Mouse (Mus musculus): ENCODE data around the gene Tcp11. TPM values are rescaled to one million over a fixed set of nuclear protein-coding genes. Genes with fewer than 3 reads are reported as not detected.

The Tcp11 gene
- total and polyA plus RNA-seq, 3 experiments, result 0.50 to 0.82 TPM; not detected in 1

DNA sequence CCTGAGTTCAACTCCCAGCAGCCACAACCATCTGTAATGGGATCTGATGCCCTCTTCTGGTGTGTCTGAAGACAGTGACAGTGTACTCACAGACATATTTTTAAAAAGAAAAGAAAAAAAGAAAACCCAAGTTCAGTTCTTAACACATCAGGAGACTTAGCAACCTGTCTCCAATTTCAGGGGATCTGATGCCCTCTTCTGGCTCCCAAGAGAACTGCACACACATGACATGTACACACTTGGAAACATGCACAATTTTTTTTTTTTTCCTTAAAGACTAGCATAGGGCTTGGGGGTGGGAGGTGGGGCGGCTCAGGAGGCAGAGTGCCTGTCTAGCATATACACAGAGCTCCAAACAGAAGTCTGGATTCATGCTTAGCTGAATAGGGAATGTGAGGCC, 20.2 kb upstream of the Tcp11 start:
- Histone ChIP-seq H3K9ac (ENCODE audit: control insufficient read depth, low read depth, low read length, poor library complexity, severe bottlenecking) (no peak overlapping the region), H3K9me3 (replicated peaks; ENCODE audit: insufficient read depth, low read length) (no peaks in the 10 kb centered on the region), H3K4me1 (ENCODE audit: control insufficient read depth in 1 of 2, insufficient read depth in 2 of 2, low read length in 2 of 2) (no peaks in the 10 kb centered on the region; a peak in 1 of 4 replicates), H3K27me3 (ENCODE audit: control insufficient read depth in 1 of 2, insufficient read depth in 2 of 2, low read length in 2 of 2) (no peaks in the 10 kb centered on the region), H3K36me3 (ENCODE audit: control insufficient read depth in 1 of 2, insufficient read depth in 2 of 2, low read length in 2 of 2) (no peaks in the 10 kb centered on the region), H3K79me2 (ENCODE audit: control insufficient read depth, insufficient read depth, low read length, poor library complexity) (no peaks in the 10 kb centered on the region), H3K27ac (ENCODE audit: control insufficient read depth, low read depth, low read length) (no peak overlapping the region), H3K4me3 (ENCODE audit: control insufficient read depth in 1 of 2, insufficient read depth in 1 of 2, low read depth in 2 of 2, low read length in 2 of 2) (no peak overlapping the region)
- peak; percentile 48 for DNase-seq (ENCODE audit: low read depth, low spot score)
- TF ChIP-seq ZKSCAN1 (IDR thresholded peaks at IDR 0.05; ENCODE audit: low read depth, low read length) (no peak), TBP (IDR thresholded peaks at IDR 0.05; ENCODE audit: low read depth, low read length) (no peak), UBTF (IDR thresholded peaks at IDR 0.05; ENCODE audit: borderline replicate concordance, insufficient read depth, low read depth, low read length) (no peak), ZNF384 (IDR thresholded peaks at IDR 0.05; ENCODE audit: low read depth, low read length) (peak; percentile 66), TCF12 (IDR thresholded peaks at IDR 0.05; ENCODE audit: low read depth, low read length) (no peak), MXI1 (IDR thresholded peaks at IDR 0.05; ENCODE audit: low read depth, low read length) (no peak), CTCF (IDR thresholded peaks at IDR 0.05 in 2 of 3, conservative IDR thresholded peaks at IDR 0.05 in 1 of 3; ENCODE audit: control insufficient read depth in 1 of 3, insufficient read depth in 1 of 3, low read depth in 2 of 3, low read length in 3 of 3, poor library complexity in 1 of 3, severe bottlenecking in 1 of 3) (peak; percentile 20 to 42 (median 33); a peak in 4 of 6 replicates), E2F4 (IDR thresholded peaks at IDR 0.05; ENCODE audit: borderline replicate concordance, low read depth, low read length) (no peak), SIN3A (IDR thresholded peaks at IDR 0.05; ENCODE audit: low read length) (no peak), GATA1 (IDR thresholded peaks at IDR 0.05; ENCODE audit: low read depth, low read length) (no peak), ELF1 (IDR thresholded peaks at IDR 0.05; ENCODE audit: low read depth, low read length) (no peak), MAZ (IDR thresholded peaks at IDR 0.05; ENCODE audit: low read depth, low read length) (no peak), MEF2A (IDR thresholded peaks at IDR 0.05; ENCODE audit: extremely low read depth, insufficient replicate concordance, low read depth, low read length, poor library complexity, severe bottlenecking) (no peak), RCOR1 (IDR thresholded peaks at IDR 0.05; ENCODE audit: low read depth, low read length) (no peak), KAT2A (conservative IDR thresholded peaks at IDR 0.05; ENCODE audit: low read depth, low read length) (no peak), EP300 (IDR thresholded peaks at IDR 0.05; ENCODE audit: low read depth in 1 of 2, low read length in 2 of 2) (no peak), SMC3 (IDR thresholded peaks at IDR 0.05; ENCODE audit: low read depth, low read length) (peak; percentile 25), MYC (IDR thresholded peaks at IDR 0.05; ENCODE audit: low read depth, low read length) (no peak), RAD21 (IDR thresholded peaks at IDR 0.05; ENCODE audit: low read depth, low read length) (peak; percentile 31), MAX (IDR thresholded peaks at IDR 0.05; ENCODE audit: low read length) (no peak), ETS1 (IDR thresholded peaks at IDR 0.05; ENCODE audit: low read depth, low read length) (no peak), CHD2 (IDR thresholded peaks at IDR 0.05; ENCODE audit: low read length) (no peak), POLR2AphosphoS5 (IDR thresholded peaks at IDR 0.05; ENCODE audit: borderline replicate concordance, low read depth, low read length) (no peak), NELFE (IDR thresholded peaks at IDR 0.05; ENCODE audit: low read depth, low read length) (no peak)
